Mouse (Mus musculus): ENCODE measurements around the gene Cacna1a.
A peak's percentile ranks its signal among the peaks of the same experiment; 100 is the strongest.
"Not testable (repeated sequence)": the region's sequence is repeated elsewhere in the genome, so short reads cannot be mapped to it uniquely, and the experiment has no call there.

Gene Cacna1a

DNA sequence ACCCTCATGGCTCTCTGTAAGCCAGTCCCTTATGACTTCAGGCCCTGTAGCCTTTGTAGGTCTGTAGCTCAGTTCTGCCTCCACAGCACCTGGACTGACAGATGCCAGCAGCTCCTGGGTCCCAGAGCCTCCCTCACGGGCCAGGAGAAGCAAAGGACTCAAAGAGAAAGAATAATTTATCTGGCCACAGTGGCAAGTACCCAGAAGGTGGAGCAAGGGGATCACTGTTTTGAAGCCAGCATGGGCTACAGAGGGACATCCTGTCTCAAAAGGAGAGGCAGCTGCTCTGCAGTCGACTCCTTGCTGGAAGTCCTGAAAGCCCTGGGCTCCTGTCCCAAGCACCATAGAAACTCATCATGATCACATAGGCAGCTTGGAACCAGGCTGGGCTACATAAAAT is 198.0 kb downstream of the Cacna1a start:
- DNase-seq (ENCODE audit: low spot score in 2 of 2), result no peak

DNA sequence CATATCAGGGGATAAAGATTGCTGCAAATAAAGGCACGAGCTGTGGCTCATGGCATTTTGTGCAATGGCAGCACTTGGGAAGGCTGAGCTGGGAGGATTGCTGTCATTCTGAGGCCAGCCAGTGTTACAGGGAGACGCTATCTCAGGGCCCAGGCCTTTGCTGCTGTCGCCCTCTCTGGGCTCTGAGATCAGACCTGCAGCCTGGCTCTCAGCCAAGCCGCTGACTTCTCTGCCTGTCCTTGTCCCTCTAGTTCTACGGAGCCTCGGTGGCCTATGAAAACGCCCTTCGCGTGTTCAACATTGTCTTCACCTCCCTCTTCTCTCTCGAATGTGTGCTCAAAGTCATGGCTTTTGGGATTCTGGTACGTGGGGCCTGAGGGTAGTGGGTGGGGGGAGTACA is 200.3 kb downstream of the Cacna1a start:
- no peak for DNase-seq (ENCODE audit: low spot score in 2 of 2)

DNA sequence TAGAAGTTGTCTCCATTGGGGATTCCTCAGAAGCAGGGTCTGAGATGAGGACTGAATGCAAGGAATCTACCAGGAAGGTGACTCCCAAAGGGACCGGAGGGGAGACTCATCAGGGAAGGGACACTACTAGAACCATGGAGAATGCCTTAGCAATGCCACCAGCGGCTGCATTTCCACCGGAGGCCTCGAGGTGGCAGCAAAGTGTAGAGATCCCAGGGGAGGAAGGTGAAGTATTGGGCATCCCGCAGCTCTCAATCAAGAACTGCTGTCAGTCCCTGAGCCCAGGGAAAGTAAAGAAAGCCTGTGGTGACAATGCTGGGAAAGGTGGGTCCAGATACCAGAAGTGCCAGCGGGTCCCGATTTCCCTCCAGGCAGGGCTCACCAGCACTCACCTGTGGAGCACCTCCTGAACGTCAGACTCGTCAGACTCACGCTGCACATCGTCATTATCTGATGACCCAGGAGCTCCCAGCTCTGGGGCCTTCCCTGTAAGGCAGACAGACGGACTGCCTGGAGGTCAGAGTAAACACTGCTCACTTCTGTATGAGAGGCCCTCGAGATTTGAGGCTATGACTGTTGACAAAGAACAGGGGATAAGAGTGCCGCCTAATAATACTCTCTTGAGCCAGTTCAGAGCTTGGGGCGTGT is 203.9 kb downstream of the Cacna1a start:
- peak; percentile 79 to 85 for DNase-seq (ENCODE audit: low spot score in 2 of 2)

DNA sequence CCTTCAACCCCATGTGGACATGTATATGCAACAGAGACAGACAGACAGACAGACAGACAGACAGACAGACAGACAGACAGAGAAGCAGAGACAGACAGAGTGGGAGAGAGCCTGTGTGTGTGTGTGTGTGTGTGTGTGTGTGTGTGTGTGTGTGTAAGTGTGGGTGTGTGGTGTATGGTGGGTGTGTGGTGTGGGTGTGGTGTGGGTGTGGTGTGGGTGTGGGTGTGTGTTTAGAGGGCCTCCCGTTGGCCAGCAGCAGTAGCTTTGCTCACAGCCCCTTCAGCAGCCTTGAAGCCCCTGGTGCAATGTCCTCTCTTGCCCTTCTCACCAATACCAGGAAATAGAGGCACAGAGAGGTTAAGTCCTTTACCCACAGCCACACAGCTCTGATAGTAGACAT is 204.9 kb downstream of the Cacna1a start:
- DNase-seq (ENCODE audit: low spot score in 2 of 2), result no peak

DNA sequence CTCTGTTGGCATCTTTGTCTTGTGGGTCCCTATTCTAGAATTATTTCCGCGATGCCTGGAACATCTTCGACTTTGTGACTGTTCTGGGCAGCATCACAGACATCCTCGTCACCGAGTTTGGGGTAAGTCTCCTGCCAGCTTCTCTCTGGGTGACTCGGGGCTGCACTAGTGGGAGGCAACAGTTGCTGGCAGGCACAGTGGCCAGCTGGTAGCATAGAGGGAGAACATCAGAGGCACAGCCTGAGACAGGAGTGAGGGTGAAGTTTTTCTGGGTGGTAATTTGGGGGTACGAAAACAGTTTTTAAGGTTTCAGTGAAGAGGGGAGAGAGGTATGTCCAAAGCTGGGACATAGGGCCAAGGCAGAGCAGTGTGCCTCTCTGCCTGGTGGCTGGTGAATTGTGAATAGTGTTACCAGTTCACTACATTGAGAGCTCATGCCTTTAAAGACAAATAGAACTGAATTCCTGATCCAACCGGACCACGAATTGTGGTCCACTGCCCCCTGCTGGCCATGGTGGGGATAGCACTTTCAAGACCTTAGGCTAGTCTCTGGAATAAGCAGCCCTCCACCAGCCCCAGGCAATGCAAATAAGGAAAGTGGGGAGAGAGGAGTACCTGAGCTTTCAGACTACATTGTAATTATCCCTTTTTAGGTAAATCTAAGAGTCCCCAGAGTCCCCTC is 206.0 kb downstream of the Cacna1a start:
- DNase-seq (ENCODE audit: low spot score in 2 of 2), result peak; percentile 73 to 87

DNA sequence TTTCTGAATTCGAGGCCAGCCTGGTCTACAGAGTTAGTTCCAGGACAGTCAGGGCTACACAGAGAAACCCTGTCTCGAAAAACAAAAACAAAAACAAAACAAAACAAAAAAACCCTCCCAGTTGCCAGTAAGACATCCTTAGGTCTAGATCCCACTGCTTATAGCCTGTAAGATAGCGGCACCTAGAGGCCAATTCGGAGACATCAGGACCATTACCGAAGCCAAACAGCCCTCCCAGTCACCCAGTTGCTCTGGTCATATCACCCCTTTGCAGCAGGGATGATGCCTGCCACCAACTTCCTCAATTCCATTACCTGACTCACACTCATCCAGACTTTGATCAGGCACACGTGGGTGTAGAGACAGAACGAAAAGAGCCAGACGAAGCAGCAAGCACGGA is 207.4 kb downstream of the Cacna1a start:
- DNase-seq (ENCODE audit: low spot score in 2 of 2), result peak in 1 of 2 experiments; percentile 70

DNA sequence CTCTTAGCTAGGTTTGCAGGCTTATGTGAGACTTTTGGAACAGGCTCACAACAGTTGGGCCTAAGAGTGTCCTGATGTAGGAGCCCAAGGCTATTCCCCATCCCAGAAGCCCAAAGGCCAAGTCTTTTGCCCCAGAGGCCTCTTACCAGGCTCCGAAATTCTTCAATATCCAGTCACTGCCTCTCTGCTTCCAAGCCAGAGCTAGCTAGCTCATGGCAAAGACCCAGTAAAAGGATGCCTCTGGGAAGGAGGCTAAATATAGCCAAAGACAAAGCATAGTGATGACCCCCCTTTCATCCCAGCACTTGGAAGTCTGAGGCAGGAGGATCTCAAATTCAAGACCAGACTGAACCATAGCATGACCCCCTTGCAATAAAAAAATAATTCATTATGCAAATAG is 211.2 kb downstream of the Cacna1a start:
- DNase-seq (ENCODE audit: low spot score in 2 of 2), result no peak

DNA sequence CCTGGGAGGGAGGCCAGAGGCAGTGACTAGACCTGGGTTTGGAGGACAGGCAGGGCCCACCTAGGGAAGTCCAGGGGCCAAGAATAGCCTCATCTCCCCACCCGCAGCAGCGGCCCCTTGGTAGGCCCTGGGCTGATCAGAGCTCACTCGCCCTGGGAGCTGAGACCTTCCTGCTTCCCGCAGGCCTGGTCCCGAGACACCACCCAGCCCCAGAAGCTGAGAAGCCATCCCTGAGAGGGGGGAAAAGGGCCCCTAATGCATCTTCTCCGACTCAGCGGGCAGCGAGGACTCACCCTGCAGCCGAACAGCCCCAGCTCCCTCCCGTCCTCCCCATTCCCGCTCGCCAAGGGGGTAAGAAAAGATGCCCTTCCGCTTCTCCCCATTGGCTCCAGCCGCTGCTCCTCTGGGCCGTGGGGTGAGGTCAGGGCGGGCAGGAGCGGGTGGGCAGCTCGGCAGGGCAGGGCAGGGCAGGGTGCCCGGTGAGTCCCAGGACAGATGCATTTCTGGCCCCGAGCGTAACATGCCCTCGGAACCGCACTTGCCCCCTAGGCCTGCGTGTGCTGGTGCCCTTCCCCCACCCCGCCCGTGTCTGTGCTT is 212.2 kb downstream of the Cacna1a start:
- DNase-seq (ENCODE audit: low spot score in 2 of 2), result peak in 1 of 2 experiments; percentile 29

DNA sequence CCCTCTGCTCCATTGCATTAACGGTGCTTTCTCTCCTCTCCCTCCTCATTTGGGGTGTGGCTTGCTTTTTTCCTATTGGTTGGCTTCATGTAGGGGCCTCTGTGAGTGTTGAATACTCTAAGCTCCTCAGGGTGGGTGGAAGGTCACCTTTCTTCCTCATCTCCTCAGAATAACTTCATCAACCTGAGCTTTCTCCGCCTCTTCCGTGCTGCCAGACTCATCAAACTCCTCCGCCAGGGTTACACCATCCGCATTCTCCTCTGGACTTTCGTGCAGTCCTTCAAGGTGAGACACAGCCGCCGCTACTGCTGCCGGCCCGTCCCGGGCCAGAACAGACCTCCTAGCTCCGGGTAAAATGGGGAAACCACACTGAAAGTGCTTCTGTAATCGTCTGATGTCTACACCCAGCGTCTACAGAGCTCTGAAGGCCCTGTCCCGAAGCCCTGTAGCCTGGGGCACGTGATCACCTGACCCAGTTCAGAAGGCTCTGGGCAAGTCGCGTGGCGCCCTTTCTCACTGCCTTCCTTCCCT is 213.0 kb downstream of the Cacna1a start:
- no peak for DNase-seq (ENCODE audit: low spot score in 2 of 2)

DNA sequence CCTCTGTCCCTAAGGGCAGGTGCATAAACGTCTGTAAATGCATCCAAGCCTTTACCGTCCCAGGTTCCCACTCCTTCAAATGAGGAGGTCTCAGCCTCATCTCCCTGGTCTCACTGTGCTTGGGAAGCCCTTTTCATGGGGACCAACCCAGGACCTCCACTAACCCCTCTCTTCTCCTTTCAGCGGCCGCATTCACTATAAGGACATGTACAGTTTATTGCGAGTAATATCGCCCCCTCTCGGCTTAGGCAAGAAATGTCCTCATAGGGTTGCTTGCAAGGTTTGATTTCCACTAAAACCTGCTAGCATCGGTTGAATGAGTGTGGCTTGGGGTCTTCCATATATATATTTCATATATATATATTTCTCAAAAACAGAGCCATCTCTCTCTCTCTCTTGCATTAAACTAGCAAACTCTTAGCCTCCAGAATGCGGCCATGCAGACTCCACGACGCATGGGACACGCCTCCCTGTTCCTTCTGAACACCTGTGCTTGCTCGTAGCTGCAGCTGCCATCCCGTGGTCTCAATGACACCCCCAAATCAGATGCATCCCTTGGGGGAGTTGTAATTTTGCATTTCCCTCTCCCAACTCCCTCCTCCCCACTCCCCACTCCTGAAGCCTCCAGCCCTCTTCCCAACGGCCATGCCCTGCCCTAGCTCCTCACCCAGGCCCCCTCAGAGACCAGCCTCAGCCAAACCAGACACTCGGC is 226.4 kb downstream of the Cacna1a start:
- DNase-seq (ENCODE audit: low spot score in 2 of 2), result no peak

DNA sequence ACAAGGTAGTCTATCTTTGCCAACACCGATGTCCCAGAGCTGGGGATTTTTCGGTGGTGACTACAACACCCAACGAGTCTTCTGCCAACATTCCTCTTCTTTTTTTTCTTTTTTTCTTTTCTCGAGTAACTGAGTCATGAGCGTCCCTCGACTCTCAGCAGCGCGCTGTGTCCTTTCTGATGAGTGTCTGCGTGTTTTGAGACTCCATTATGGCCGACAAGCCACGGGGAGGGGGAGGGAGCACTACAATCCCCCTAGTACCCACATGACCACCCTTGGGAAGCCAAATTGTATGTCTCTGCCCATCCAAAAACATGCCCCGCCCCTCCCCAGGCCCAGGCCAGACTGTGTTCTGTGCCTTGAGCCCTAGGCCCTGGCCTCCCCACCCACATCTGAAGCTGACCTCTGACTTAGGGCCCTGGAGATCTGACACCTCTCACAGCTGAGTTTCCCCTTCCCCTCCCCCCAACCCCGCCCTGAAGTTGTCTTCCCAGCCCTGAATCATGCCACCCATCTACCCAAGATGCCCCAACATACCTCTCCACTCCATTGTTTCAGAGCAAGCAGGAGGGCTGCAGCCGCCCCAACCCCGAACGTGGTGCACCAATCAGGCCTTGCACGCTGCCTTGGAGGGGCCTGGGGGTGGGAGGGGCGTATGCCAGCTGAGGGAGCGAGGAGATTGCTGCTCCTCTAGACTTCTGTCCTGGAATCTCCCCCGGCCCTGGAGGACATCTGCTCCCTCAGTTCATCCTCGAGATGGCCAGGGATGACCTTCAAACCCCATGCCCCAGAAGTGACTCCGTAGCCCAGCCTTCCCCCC is 227.6 kb downstream of the Cacna1a start:
- no peak for DNase-seq (ENCODE audit: low spot score in 2 of 2)

DNA sequence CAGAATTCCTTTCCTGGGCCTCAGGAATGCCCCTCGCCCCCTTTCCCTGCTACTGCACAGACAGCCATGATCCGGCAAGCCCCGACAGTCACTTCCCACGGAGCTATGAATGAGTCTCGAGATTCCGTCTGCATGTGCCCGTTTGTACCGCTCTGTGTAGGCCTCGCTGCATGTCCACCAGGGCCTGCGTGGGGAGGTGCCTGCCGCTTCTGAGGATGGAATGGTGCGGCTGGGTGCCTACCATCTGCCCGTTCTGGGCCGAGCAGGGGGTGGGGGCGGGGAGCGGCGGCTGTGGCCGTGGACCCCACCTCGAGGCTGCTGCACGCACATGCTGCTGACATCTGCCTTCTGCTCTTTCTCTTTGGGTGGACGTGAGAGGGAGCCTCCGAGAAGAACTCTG is 228.8 kb downstream of the Cacna1a start:
- no peak for DNase-seq (ENCODE audit: low spot score in 2 of 2)

DNA sequence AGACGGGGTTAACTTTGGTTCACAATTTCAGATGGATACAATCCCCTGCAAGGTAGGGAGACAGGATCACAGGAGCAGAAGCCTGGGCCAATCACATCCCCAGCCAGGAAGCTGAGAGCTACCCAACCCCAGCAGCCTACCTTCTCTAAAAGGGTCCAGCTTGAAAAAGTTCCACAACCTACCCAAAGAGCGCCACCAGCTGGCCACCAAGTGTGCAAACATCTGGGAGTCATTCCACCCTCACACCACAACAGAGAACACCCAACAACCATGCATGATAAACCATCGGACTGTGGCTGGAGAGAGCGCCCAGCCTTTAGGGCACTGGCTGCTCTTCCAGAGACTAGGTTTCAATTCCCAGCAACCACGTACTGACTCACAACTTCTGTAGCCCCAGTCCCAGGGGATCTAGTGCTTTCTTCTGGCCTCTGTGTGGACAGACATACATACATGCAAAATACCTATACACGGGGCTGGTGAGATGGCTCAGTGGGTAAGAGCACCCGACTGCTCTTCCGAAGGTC is 232.9 kb downstream of the Cacna1a start:
- no peak for DNase-seq (ENCODE audit: low spot score in 2 of 2)

DNA sequence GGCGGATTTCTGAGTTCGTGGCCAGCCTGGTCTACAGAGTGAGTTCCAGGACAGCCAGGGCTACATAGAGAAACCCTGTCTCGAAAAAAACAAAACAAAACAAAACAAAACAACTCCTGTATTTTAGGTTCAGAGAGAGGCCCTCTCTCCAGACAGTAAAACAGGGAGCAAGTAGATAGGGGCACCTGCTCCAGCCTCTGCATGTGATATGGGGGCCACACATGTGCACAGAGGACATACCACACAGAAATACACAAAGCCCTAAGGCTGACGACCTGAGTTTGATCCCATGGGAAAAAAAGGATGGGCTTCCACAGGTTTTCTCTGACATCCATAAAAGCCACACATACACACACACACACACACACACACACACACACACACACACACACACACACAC is 235.2 kb downstream of the Cacna1a start:
- not testable (repeated sequence) for DNase-seq (ENCODE audit: low spot score in 2 of 2)

DNA sequence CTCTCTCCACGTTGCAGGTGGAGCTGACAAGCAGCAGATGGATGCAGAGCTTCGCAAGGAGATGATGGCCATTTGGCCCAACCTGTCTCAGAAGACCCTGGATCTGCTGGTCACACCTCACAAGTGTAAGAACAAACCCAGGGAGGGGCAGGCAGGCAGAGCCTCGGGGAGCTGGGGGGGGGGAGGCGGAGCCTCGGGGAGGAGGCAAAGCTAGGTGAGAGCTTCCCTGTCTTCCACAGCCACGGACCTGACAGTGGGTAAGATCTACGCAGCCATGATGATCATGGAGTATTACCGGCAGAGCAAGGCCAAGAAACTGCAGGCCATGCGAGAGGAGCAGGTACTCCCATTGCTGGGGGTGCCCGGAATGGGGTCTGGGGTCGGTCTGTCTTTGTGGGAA is 241.3 kb downstream of the Cacna1a start:
- DNase-seq (ENCODE audit: low spot score in 2 of 2), result no peak

DNA sequence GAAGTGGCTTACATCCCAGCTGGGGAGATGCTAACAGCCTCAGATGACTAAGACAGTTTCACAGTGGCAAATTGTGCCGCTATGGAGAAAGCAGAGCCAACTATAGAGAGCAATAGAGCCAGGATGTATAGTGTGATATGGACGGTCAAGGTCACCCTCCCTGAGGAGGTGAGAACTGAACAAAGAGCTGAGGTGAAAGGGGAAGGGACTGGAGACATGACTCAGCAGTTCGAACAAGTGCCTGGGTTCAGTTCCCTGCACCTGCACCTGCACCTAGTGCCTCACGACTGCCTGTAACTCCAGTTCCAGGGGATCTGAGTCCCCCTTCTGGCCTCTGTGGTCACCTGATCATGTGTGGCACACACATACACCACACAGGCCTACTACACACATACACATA is 241.9 kb downstream of the Cacna1a start:
- DNase-seq (ENCODE audit: low spot score in 2 of 2), result no peak

DNA sequence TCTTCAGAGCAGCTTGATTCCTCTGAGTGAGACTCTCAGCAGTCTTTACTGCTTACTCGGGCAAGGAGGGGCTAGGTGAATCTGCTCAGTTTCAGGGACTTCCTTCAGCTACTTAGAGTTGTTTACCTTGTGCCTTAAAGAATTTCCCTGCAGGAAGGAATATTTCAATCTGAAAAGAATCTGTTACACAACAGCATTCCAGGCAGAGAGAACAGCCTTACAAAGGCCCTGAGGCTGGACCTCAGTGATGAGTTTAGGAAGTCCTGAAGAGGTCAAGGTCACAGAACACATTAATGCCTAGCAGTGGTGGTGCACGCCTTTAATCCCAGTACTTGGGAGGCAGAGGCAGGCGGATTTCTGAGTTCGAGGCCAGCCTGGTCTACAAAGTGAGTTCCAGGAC is 243.6 kb downstream of the Cacna1a start:
- DNase-seq (ENCODE audit: low spot score in 2 of 2), result no peak

DNA sequence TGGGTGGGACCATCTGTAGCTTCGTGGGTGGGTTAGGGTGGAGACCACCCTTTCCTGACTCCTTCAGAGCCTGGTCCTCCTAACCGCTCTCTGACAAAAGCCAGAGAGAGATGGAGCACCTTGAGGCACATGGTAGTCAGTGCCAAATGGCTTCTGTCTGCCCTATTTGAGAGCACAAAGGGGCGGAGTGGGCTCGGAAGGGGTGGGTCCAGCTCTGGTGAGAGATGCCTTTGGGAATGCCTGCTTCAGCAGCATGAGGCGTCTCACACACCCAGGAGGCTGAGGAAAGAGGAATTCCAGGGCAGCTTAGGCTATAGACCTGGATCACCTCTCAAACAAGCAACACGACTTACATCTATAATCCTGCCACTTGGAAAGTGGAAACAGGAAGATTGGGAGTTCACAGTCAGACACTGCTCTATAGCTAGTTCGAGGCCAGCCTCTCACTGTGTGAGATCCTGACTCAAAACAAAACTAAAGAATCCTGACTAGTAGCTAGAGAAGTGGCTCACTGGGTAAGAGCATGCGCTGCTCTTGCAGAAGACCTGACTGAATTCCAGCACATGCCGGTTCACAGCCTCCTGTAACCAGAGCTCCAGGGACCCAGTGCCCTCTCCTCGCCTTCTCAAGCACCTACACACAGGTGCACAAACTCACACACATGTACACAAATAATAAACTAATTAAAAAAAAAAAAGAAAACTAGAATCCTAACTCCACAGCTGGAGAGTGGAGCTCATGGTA is 245.8 kb downstream of the Cacna1a start:
- DNase-seq (ENCODE audit: low spot score in 2 of 2), result no peak

DNA sequence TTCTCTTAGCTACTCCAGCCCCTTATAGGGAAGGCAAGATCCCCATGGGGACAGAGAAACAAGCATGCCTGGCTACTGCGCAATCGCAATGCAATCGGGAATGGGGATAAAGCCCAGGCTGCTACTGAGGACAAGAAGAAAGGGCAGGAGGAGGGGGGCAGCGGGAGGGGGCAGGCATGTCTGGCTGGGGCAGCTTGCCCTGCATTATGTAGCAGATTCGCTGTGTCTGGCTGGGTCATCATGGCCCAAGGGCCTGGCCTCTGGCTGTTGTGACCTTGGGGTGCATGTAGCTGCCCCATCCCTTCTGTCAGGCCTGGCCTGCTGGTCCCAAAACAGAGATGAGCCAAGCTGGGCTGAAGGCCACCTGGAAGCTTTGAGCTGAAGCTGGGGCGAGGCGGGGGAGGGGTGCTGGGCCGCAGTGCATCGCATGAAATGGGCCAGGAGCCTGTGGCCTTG is 246.6 kb downstream of the Cacna1a start:
- peak in 1 of 2 experiments; percentile 63 for DNase-seq (ENCODE audit: low spot score in 2 of 2)

DNA sequence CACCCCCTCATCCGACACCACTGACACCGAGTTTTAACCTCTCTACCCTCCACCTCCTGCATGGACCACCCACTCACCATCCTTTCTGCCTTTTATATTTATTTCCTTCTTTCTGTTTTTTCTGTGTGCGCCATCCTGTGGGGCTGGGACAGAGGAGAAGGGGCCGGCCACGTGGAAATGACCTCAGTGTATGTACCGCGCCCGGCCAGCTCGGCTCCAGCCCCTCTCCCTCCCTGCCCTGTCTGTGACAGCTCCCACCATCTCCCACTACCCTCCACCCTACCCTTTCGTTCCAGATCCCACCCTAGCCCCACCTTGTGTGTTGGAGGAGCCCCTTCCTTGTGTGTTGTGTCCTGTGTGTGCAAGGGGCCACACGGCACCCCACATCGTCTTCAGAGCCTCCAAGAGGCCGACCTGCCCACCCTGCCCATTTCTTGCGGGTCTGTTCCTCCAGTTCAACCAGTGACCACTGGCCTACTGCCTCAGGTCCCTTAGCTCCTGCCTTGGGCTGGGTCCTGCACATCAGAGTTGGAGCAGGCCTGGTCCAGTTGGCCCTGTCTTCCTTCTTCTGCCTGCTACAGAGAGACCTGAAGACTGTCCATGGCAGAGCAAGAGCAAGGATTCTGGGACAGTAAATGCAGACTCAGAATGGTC is 247.3 kb downstream of the Cacna1a start:
- DNase-seq (ENCODE audit: low spot score in 2 of 2), result no peak

Data from right cerebral cortex, postnatal 10 days (tissue).